Mouse (Mus musculus) cerebellum, adult 2 months (tissue): ENCODE measurements around the gene Aox2.

Source experiments
- CTCF ChIP-seq: fragments of 200-500 bp; IDR thresholded peaks from 2 replicates; pipeline ENCODE4 v1.5.1; 2011; ENCODE audit warnings: low read depth, mild to moderate bottlenecking, control low read depth, low read length, moderate library complexity, borderline replicate concordance; ENCODE audit not compliant: insufficient read depth
- POLR2A ChIP-seq: fragments of 200-500 bp; IDR thresholded peaks from 2 replicates; pipeline ENCODE4 v1.6.1; 2011; ENCODE audit warnings: low read length, control low read depth, borderline replicate concordance; ENCODE audit not compliant: insufficient read depth

- TF ChIP-seq CTCF (no peak), POLR2A (no peak)
Observed at GRCm38 (mm10) chr1:58396179-58396578, 118.1 kb downstream of the Aox2 start.
